ENCODE assay signal across 12 mouse cellular contexts in genomic region chr7:132726106-132726861, GRCm38 (mm10).
DNase-seq lines count a peak whose midpoint lies in the region; ATAC-seq and TF ChIP-seq lines count a peak whose summit lies in the region.
"Had no signal": no experiment of that assay in that cellular context is flagged by ENCODE, and none has a peak within 500 bp of the region (broad histone marks: within the 10 kb centered on the region; RNA-seq: fewer than 3 reads in every experiment).

No protein-coding gene starts in this region.

- no peak overlapping the region for H3K4me2 ChIP-seq in liver, embryonic 15.5 days

- peak overlapping the region; percentile 43 for H3K27ac ChIP-seq in kidney, adult 2 months (ENCODE audit: insufficient read depth, low read depth, low read length)
- H3K27ac ChIP-seq in liver, embryonic 15.5 days (replicated peaks) = peak overlapping the region; percentile 39

- peaks cover 39% of the 10 kb centered on the region for H3K4me1 ChIP-seq in kidney, adult 2 months (ENCODE audit: control insufficient read depth, insufficient read depth, low read length)
- peaks cover 76% of the 10 kb centered on the region for H3K4me1 ChIP-seq in liver, embryonic 15.5 days (replicated peaks)

- no peak for TF ChIP-seq CTCF in kidney, adult 2 months (conservative IDR thresholded peaks at IDR 0.05; ENCODE audit: insufficient read depth, insufficient read length, low read depth, low read length)

- no peaks in the 10 kb centered on the region for H3K36me3 ChIP-seq in kidney, adult 2 months (ENCODE audit: control insufficient read depth, insufficient read depth, low read length)
- peaks cover 71% of the 10 kb centered on the region for H3K36me3 ChIP-seq in liver, embryonic 15.5 days (replicated peaks)

- ATAC-seq in liver, embryonic 15.5 days (ENCODE audit: insufficient read depth) = no peak
- ATAC-seq: hindbrain, embryonic 16.5 days; midbrain, embryonic 16.5 days had no signal

- no peak for TF ChIP-seq POLR2A in kidney, adult 2 months (IDR thresholded peaks at IDR 0.05; ENCODE audit: low read depth, low read length)

- H3K9me3 ChIP-seq in liver, embryonic 15.5 days (replicated peaks) = no peaks in the 10 kb centered on the region

- no peak overlapping the region for H3K9ac ChIP-seq in liver, embryonic 15.5 days

- no peaks in the 10 kb centered on the region for H3K27me3 ChIP-seq in kidney, adult 2 months (replicated peaks; ENCODE audit: control insufficient read depth, insufficient read depth, low read length)
- H3K27me3 ChIP-seq in liver, embryonic 15.5 days = no peaks in the 10 kb centered on the region

- H3K4me3 ChIP-seq in kidney, adult 2 months (ENCODE audit: insufficient read depth, low read depth, low read length) = no peak overlapping the region
- H3K4me3 ChIP-seq in liver, embryonic 15.5 days (replicated peaks) = no peak overlapping the region

- 51% methylated on average over 13 of the region's 13 CpGs for WGBS in kidney, adult 2 months
- WGBS in liver, embryonic 15.5 days (ENCODE audit: insufficient replicate concordance) = 78% methylated on average over 13 of the region's 13 CpGs

- DNase-seq in adrenal gland, postnatal 10 days = peak; percentile 36
- no peak for DNase-seq in adrenal gland, adult 18-20 months (ENCODE audit: low spot score in 2 of 2)
- peak; percentile 31 for DNase-seq in kidney, adult 2 months
- DNase-seq in kidney, adult 11 months = no peak
- DNase-seq in adipocyte (ENCODE audit: low spot score) = peak; percentile 42
- DNase-seq in thymus, postnatal 10 days (ENCODE audit: low spot score in 2 of 2) = no peak
- DNase-seq in embryo, embryonic 10 days (ENCODE audit: low spot score) = no peak
- DNase-seq: gastrocnemius, postnatal 25 days; layer of hippocampus, postnatal 36 days had no signal

Comparison
In these comparisons a context has a peak if more than half of its experiments do, and no peak if none do; other contexts are left out.
1. DNase-seq: peak in adrenal gland, postnatal 10 days (single experiment), kidney, adult 2 months (single experiment) and adipocyte (single experiment); none in adrenal gland, adult 18-20 months (0 of 2), kidney, adult 11 months (single experiment), thymus, postnatal 10 days (0 of 2) and embryo, embryonic 10 days (single experiment).